Mouse (Mus musculus) frontal cortex, postnatal 14 days (tissue): ENCODE results near the gene Blzf1.

Experiments used
- DNase-seq, 2 experiments: peaks; one replicate each; pipeline ENCODE4 v3.0.0; 2022; ENCODE audit warnings: low spot score in 2 of 2

Blzf1 gene

GRCm38 (mm10) chr1:164307124-164307751 lies at the start of gene Blzf1:
Gene Blzf1 (minus strand): TSS chr1:164307489.
- DNase-seq, result peak; percentile 96 to 97

DNA sequence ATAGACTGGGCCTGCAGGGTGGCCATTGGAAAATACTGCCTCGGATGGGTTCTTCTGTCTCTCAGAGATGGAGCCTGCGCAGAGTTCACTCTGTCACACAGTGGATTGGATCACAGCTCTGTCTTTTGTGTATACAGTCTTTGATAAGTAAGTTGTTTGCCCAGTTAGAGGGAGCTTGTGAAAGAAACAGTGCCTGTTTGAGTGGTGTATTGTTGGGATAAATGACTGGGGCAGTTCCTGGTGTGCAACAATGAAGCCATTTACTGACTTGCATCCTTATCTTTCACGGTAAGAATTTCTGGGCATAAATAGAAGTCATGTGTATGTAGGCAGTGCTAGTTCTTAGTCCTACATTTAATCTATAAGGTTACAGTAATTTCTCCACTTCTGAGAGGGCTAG lies 46.2 kb upstream of the Blzf1 start:
- no peak for DNase-seq

DNA sequence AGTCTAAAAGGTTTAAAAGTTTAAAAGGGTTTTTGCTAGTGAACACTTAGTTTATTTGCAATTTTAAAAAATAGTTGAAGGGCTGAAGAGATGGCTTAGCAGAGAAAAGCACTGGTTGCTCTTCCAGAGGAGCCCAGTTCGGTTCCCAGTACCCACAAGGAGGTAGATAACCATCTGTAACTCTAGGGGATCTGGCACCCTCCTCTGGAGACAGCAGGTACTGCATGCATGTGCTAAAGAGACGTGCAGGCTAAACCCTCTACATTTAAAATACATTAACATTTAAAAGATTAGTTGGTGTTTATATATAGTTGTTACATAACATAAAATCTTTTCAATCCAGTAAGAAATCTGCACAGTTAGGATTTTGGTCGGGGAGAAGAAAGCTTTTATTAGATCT lies 34.9 kb upstream of the Blzf1 start:
- DNase-seq, result no peak

- peak in 1 of 2 experiments; percentile 31 for DNase-seq
These were observed 28.6 kb upstream of the Blzf1 start for GRCm38 (mm10) chr1:164335846-164336245.

GRCm38 (mm10) chr1:164335435-164335834 lies 28.1 kb upstream of the Blzf1 start:
- no peak for DNase-seq

- no peak for DNase-seq
These were observed 25.3 kb upstream of the Blzf1 start for GRCm38 (mm10) chr1:164332559-164332958.

GRCm38 (mm10) chr1:164327764-164328163 lies 20.5 kb upstream of the Blzf1 start:
- no peak for DNase-seq

- DNase-seq, result peak in 1 of 2 experiments; percentile 39
These were observed 19.4 kb upstream of the Blzf1 start for GRCm38 (mm10) chr1:164326600-164327155.

GRCm38 (mm10) chr1:164324878-164325277 lies 17.6 kb upstream of the Blzf1 start:
- DNase-seq, result no peak

DNA sequence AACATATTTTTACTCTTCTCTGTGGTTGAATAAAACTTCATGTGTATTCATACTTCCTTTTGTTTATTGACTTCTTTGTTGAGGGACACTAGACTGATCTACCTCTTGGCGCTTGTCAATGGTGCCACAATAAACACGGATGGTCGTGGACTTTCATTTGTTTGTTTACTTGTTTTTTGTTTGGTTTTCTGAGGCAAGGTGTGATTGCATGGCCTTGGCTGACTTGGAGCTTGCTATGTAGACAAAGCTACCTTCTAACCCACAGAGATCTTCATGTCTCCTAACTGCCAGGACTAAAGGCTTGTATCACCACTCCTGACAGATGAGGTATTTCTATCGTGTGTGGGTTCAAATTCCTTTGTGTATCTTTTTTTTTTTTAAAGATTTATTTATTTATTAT lies 16.9 kb upstream of the Blzf1 start:
- DNase-seq, result no peak

DNA sequence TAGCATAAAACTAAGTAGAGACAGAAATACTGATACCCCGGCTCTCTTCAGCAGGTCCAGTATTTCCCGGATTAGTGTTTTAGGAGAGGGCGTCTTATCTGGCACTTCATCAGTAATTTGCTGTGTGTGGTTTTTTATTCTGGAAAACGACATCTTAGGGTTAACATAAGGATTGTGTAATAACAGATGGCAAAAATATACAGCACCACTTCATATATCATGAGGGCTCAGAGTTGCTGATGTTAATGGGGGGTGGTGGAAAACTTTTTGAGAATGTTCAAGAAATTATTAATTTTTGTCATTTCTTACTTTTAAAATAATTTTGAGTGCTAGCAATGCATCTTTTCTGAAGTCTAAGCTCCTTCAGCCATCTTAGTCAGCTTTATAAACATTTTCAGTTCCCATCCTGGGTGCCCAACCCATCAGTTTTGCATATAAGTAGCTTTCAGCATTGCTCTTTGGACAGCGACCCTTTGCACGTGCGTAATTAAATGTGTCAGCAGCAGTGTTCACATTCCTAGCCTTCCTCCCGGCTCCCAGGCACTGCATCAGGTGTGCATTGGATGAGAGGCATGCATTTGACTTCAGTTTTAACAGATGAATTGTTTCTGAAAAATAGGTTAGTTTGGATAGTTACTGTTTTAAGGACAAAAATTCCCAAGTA lies 15.8 kb upstream of the Blzf1 start:
- no peak for DNase-seq

DNA sequence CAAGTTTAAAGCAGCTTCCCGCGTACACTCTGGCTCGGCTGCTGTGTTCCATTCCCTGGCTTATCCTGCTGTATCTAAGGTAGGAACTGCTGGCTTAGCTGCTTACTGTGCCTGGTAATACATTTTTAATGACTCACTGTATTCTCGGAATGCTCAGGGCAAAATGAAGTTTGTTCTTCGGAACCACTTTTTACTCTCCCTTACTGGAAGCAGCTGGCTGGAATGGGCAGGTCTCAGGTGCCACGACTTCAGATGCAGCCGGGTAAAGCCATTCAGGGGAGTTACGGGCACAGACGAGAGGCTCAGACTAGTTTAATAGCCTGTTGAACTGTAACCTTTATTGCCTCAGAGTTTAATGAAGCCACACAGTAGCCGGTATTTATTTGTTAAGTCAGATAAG lies 14.1 kb upstream of the Blzf1 start:
- no peak for DNase-seq

DNA sequence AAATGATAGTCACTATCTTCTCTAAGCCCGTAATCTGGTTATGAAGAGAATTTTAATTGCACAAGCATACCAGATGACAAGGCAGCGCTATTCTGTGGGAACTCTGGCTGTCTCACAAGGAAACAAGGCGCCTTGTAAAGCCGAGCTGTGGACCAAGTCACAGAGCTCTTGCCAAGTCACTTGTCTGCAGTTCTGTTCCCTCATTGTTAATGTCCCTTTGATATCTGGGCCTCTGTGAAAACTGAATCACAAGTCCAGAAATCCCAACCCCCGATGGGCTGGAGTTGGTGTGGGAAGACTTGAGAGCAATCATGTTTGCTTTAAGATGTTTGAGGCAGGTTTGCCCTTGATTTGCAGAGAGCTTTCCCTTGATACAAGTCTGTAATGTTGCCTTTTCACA lies 13.4 kb upstream of the Blzf1 start:
- DNase-seq, result peak in 1 of 2 experiments; percentile 34

DNA sequence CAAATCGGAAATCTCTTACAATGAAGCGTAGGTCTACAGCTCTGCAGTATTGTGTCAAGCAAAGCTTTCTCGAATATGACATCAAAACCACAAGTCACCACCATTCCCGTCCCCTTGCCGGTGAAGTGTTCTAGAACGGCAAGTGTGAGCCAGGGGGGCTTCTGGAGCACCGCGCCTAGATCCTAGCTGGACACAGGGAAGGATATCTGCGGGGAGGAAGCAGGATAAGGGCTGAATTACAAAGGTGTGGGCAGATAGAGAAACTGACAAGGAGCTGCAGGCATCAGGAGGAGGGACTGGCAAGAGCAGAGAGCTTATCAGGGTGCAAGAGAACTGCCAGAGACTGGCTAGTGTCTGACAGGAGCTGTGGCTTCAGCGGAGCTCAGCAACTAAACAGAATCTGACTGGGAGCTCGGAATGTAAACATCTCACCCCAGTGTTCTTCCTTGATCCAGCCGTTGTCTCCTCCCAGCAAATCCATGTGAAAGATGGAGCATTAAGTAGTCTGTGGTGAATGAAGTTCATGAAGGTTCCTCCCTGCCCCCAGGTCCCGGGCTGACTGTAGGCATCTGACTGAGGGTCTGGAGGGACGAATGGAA lies 12.4 kb upstream of the Blzf1 start:
- DNase-seq, result no peak

DNA sequence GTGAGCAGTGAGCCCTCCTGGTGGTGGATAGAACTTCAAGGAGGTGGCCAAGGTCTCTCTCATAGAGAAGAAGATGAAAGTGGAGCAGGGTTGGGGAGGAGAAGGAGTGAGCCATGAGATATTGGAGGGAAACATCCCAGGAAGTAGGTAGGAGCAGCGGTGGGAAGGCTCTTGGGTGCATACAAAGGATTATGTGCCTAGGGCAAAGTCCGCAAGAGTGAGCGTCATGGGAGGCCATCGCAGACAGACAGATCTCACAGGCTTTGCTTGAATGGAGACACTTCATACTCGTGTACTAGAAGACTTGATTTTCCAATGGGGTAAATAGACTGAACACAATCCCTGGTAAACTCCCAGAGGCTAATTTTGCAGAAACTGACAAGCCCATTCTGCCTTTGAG lies 11.2 kb upstream of the Blzf1 start:
- DNase-seq, result no peak

- DNase-seq, result no peak
These were observed 10.0 kb upstream of the Blzf1 start for GRCm38 (mm10) chr1:164317261-164317660.

DNA sequence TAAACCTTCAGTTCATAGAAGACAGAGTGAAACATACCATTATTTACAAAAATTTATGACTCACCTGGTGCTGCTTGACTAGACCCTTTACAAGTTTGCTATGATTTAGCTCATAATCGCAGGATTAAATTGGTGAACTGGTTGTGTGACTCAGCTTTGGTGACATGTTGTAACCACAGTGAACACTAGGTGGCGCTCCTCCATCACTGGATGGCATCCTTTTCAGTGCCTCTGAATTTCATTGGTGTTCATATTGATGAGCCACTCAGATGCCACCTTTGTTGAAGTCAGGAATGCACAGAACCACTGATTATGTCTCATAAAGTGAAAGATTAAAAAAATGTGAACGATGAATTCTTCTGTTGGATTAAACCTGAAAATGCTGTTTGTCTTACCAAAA lies 9.4 kb upstream of the Blzf1 start:
- peak; percentile 49 to 82 for DNase-seq

GRCm38 (mm10) chr1:164315266-164315665 lies 8.0 kb upstream of the Blzf1 start:
- DNase-seq, result no peak

DNA sequence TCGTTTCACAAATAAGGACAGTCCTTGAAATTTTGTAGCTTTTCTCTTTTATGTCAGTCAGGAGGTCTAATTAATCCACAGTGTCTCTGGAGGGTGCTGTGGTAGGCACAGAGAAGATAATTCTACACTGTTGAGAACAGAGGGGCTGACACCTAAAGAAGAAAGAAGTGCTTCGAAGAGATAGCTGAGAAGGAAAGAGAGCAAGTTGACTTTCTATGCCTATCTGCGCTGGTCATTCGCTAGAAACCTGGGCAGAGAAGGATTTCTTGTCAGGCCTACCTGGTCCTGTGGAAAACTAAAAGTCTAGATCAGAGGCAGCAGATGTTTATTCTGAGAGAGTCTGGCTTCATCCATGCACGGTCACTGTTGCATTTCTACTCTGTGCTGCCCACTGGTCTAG lies 6.8 kb upstream of the Blzf1 start:
- DNase-seq, result no peak

DNA sequence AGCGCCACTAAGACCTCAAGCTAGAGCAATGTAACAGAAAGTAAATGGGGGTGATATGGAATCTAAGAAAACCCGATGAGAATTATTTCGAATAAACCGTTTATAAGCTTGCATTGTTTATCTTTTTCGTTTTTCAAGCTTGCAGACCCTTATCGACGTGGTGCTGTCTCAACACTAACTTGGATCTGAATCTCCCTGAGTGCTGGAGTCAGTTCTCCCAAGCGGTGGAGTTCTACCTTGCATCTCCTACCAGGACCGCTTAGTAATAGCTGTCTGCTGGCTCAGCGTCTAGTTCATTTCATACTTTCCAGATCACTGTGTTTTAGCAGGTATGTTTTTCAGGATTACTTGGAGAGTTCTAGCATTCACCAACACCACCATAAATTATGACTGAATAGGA lies 633 bp upstream of the Blzf1 start:
- no peak for DNase-seq

GRCm38 (mm10) chr1:164303821-164304220 lies 3.5 kb downstream of the Blzf1 start, which contains the start of gene Nme7:
Gene Nme7 (plus strand): TSS chr1:164304121.
- no peak for DNase-seq

DNA sequence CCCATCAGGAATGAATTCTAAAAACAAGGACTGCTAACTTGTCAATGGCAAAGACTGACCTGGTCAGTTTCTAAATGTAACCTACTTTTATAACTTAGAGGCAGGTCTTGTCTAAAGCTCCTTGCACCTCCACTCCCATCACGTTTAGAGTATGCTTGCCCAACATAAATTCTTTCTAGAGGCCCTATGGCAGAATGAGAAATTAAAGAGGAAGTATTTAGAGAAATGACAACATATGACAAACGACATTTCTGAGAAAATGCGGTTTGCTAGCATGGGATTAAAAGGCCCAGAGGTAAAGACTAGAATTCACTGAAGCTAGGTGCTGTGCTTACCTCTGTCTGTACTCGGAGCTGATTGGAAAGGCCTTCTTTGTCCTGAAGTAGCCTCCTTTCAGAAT lies 5.3 kb downstream of the Blzf1 start:
- no peak for DNase-seq

GRCm38 (mm10) chr1:164296473-164296872 lies 10.8 kb downstream of the Blzf1 start:
- no peak for DNase-seq
